Mouse (Mus musculus): ENCODE measurements around the gene Crybb1. TPM values are rescaled to one million over a fixed set of nuclear protein-coding genes. Genes with fewer than 3 reads are reported as not detected.

Crybb1 gene
- polyA plus RNA-seq, 1 experiment = not detected

DNA sequence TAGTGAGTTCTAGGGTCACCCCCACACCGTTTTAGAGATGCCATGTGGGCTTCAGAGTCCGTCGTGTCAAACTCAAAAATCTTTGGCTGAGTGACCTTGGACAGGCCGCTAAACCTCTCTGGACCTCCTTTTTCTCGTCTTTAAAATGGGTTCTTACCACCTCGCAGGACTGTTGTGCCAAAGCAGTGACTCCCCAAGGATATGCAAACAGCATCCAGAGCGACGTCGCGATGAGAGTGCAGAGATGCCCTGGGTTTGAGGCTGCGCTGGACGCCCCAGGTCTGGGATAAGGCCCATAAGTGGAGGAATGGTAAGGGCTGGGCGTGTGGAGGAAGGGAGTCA lies 27.7 kb upstream of the Crybb1 start:
- Histone ChIP-seq H3K27ac (ENCODE audit: control insufficient read depth, insufficient read depth, low read depth, low read length, poor library complexity) (no peak overlapping the region), H3K4me1 (ENCODE audit: control insufficient read depth, insufficient read depth, low read length) (no peaks in the 10 kb centered on the region), H3K4me3 (replicated peaks; ENCODE audit: control insufficient read depth, low read depth, low read length) (no peak overlapping the region)
- TF ChIP-seq POLR2A (IDR thresholded peaks at IDR 0.05; ENCODE audit: borderline replicate concordance, control insufficient read depth, low read depth, low read length) (no peak), CTCF (IDR thresholded peaks at IDR 0.05; ENCODE audit: control insufficient read depth, insufficient read depth, low read length) (no peak)
- 7% methylated on average over 13 of the region's 13 CpGs for WGBS

DNA sequence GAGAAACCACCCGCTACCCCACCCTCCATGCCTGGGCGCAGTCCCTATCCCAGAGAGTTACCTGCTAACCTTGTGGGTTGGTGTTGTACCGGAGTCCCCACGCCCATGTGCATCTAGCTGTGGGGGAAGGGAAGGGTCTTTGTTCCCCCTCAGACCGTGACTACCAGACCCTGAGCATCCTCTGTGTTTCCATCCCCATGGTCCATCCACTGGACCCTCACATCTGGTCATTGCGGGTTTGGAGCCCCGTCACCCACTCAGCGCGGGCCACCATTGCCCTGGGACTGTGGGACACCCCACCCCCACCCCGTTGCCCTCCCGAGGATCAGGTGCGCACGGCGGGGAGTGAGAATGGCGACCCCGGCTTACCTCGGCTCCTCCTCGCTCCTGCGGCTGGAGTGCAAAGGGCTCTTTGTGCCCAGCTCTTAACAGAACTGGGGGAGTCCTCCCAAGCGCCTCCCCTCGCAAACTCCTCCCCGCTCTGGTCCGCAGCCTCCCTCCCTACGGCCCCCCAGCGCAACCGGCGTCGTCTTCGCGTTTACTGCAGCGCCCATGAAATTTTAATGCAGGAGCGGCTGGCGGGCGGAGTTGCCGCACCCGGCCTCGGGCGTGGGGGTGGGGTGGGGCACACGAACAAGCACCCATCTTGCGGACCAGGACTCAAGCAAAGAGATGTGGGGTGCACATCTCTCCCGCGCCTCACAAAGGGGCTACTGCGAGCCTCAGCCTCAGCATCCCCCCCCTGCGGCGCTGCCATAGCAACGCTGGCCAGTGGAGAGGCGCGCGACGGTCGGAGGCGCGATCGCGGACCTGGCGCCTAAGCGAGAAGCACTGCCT lies 27.2 kb upstream of the Crybb1 start:
- WGBS = 4% methylated on average over 57 of the region's 57 CpGs
- TF ChIP-seq POLR2A (IDR thresholded peaks at IDR 0.05; ENCODE audit: borderline replicate concordance, control insufficient read depth, low read depth, low read length) (no peak), CTCF (IDR thresholded peaks at IDR 0.05; ENCODE audit: control insufficient read depth, insufficient read depth, low read length) (no peak)
- H3K27ac ChIP-seq (ENCODE audit: control insufficient read depth, insufficient read depth, low read depth, low read length, poor library complexity) = no peak overlapping the region
- no peak overlapping the region for H3K4me3 ChIP-seq (replicated peaks; ENCODE audit: control insufficient read depth, low read depth, low read length)
- H3K4me1 ChIP-seq (ENCODE audit: control insufficient read depth, insufficient read depth, low read length) = no peaks in the 10 kb centered on the region

DNA sequence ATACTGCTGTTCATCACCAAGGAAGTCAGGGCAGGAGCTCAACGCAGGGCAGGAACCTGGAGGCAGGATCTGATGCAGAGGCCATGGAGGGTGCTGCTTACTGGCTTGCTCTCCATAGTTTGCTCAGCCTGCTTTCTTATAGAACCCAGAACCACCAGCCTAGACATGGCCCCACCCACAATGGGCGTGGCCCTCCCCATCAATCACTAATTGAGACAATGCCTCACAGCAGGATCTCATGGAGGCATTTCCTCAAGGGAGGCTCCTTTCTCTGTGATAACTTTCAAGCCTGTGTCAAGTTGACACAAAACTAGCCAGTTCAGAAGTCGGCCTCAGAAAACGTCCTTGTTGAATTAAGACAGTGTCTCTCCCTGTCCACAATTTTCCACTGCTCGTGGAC lies 19.8 kb upstream of the Crybb1 start:
- Histone ChIP-seq H3K4me3 (replicated peaks; ENCODE audit: control insufficient read depth, low read depth, low read length) (no peak overlapping the region), H3K27ac (ENCODE audit: control insufficient read depth, insufficient read depth, low read depth, low read length, poor library complexity) (no peak overlapping the region), H3K4me1 (ENCODE audit: control insufficient read depth, insufficient read depth, low read length) (no peaks in the 10 kb centered on the region)
- 71% methylated on average over 5 of the region's 5 CpGs for WGBS
- no peak for TF ChIP-seq POLR2A (IDR thresholded peaks at IDR 0.05; ENCODE audit: borderline replicate concordance, control insufficient read depth, low read depth, low read length)
- TF ChIP-seq CTCF (IDR thresholded peaks at IDR 0.05; ENCODE audit: control insufficient read depth, insufficient read depth, low read length) = no peak

DNA sequence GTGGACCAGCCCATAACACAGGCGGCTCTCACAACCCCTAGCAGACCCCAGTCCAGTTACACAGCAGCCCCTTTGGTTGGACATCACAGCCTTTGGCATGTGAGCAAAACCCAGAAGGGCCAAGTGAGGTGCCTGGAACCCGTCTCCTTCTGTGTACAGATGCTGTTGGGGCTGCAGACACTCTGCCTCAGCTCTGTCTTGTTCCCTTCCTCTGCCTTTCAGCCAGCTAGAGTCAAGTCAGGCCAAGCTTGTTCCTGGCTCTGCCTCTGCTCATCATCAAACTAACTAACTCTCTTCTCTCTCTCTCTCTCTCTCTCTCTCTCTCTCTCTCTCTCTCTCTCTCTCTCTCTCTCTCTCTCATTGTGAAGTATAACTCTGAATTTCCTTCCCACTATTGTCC lies 19.0 kb upstream of the Crybb1 start:
- no peak overlapping the region for H3K27ac ChIP-seq (ENCODE audit: control insufficient read depth, insufficient read depth, low read depth, low read length, poor library complexity)
- no peaks in the 10 kb centered on the region for H3K4me1 ChIP-seq (ENCODE audit: control insufficient read depth, insufficient read depth, low read length)
- TF ChIP-seq POLR2A (IDR thresholded peaks at IDR 0.05; ENCODE audit: borderline replicate concordance, control insufficient read depth, low read depth, low read length) (no peak), CTCF (IDR thresholded peaks at IDR 0.05; ENCODE audit: control insufficient read depth, insufficient read depth, low read length) (no peak)
- WGBS = 70% methylated on average over 2 of the region's 2 CpGs
- no peak overlapping the region for H3K4me3 ChIP-seq (replicated peaks; ENCODE audit: control insufficient read depth, low read depth, low read length)

DNA sequence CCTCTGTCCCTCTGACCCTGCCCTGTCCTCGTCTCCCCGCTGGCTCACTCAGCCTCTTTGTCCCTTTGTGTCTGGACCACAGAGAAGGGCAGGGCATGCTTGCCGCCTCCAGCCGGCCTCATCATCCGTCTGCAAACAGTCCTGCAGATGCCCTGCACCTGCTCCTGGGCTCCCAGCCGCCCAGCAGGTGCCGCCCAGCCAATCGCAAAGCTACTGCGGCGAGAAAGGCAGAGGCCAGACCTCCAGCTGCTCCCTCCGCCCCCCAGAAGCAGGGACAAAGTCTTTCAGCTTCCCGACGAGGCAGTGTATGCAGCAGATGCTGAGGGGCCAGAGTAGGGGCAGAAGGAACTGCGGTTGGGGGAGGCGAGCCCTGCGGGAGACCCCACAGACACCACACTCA lies 18.2 kb upstream of the Crybb1 start:
- no peaks in the 10 kb centered on the region for H3K4me1 ChIP-seq (ENCODE audit: control insufficient read depth, insufficient read depth, low read length)
- H3K4me3 ChIP-seq (replicated peaks; ENCODE audit: control insufficient read depth, low read depth, low read length) = no peak overlapping the region
- H3K27ac ChIP-seq (ENCODE audit: control insufficient read depth, insufficient read depth, low read depth, low read length, poor library complexity) = no peak overlapping the region
- TF ChIP-seq POLR2A (IDR thresholded peaks at IDR 0.05; ENCODE audit: borderline replicate concordance, control insufficient read depth, low read depth, low read length) (peak; percentile 8; the same call in 1 of the 2 replicates), CTCF (IDR thresholded peaks at IDR 0.05; ENCODE audit: control insufficient read depth, insufficient read depth, low read length) (no peak)
- 42% methylated on average over 16 of the region's 16 CpGs for WGBS

DNA sequence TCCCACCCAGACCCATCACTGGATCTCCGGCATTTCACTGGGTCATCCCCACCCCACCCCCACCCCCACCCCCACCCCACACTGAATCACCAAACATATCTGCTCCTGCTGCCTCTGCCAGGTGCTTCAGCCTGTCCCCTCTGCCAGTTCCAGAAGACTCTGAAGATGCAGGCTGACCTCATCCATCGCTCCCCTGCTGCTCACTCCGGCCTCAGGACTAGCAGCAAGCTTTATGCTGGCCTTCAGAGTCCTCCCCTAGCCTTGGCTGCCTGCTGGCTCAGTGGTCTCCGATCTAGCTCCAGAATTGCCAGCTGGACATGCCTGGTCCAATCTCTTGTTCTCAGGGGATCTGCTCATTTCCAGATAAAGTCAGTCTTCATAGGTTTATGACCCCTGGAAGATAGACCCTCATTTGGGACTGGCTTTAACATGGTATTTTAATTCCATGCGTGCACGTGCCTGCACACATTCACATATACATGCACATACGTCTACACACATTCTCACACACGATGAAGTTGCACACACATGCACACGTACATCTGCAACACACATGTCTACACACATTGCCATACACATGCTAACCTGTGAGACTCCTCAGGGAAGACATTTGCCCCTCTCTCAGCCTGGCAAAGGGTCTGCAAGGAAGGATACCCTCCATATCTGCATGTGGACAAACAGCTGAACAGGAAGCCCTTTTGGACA lies 17.6 kb upstream of the Crybb1 start:
- no peak for TF ChIP-seq POLR2A (IDR thresholded peaks at IDR 0.05; ENCODE audit: borderline replicate concordance, control insufficient read depth, low read depth, low read length)
- no peak for TF ChIP-seq CTCF (IDR thresholded peaks at IDR 0.05; ENCODE audit: control insufficient read depth, insufficient read depth, low read length)
- 81% methylated on average over 9 of the region's 9 CpGs for WGBS
- Histone ChIP-seq H3K4me3 (replicated peaks; ENCODE audit: control insufficient read depth, low read depth, low read length) (no peak overlapping the region), H3K27ac (ENCODE audit: control insufficient read depth, insufficient read depth, low read depth, low read length, poor library complexity) (no peak overlapping the region), H3K4me1 (ENCODE audit: control insufficient read depth, insufficient read depth, low read length) (0 out of 2 replicates have a peak, but pooled peaks cover under 1% of the 10 kb centered on the region)

DNA sequence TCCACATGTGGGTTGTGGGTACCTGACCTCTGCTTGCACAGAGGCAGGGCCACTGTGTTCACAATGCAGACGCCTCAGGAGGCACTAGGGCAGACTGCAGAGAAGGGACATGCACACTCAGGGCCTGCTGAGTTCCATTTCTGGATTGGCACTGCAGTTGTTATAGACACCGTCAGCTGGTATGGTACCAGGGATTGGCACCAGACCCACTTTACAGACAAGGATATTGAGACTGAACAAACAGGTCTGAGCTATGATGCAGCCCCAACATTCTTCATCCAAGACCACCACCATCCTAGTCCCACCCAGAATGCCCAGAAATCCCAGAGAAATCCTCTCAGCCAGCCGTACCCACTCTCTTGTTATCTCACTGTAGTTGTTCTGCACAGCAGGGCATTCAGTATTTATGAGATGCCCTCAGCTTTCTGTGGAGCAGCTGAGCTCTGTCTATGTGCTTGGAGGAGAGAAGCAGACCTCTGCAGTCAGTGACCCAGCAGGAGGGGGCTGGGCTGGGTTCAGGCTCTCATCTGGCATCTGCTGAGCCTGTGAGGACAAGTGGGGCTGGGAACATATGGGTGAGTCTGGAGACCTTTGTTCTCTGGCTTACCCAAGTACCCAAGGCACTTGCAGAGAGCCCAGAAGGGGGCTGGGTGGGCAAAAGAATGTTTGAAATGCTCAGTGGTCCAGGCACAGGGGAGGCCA lies 16.7 kb upstream of the Crybb1 start:
- TF ChIP-seq CTCF (IDR thresholded peaks at IDR 0.05; ENCODE audit: control insufficient read depth, insufficient read depth, low read length) = no peak
- TF ChIP-seq POLR2A (IDR thresholded peaks at IDR 0.05; ENCODE audit: borderline replicate concordance, control insufficient read depth, low read depth, low read length) = no peak
- Histone ChIP-seq H3K27ac (ENCODE audit: control insufficient read depth, insufficient read depth, low read depth, low read length, poor library complexity) (no peak overlapping the region), H3K4me1 (ENCODE audit: control insufficient read depth, insufficient read depth, low read length) (0 out of 2 replicates have a peak, but pooled peaks cover 1% of the 10 kb centered on the region), H3K4me3 (replicated peaks; ENCODE audit: control insufficient read depth, low read depth, low read length) (no peak overlapping the region)
- WGBS = 78% methylated on average over 3 of the region's 3 CpGs

DNA sequence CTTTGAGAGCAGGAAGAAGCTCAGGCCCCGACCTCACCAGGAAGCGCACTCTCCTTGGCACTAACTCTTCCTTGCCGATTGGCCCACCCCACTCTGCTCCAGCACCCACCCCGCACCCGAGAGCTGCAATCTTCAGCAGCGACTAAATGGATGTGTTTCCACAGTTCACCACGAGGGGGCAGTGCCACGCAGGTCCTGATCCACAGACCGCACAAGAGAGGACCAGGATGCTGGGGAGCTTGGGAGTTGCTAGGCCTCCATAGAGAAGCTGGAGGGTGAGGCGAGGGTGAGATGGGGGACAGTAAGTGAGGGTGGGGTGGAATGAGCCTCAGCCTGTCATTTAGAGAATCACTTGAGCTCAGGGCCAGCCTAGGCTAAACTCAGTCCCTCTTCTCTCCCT lies 14.9 kb upstream of the Crybb1 start:
- Histone ChIP-seq H3K27ac (ENCODE audit: control insufficient read depth, insufficient read depth, low read depth, low read length, poor library complexity) (no peak overlapping the region), H3K4me3 (replicated peaks; ENCODE audit: control insufficient read depth, low read depth, low read length) (no peak overlapping the region), H3K4me1 (ENCODE audit: control insufficient read depth, insufficient read depth, low read length) (0 out of 2 replicates have a peak, but pooled peaks cover 3% of the 10 kb centered on the region)
- WGBS = 2% methylated on average over 10 of the region's 10 CpGs
- peak; percentile 98 for TF ChIP-seq CTCF (IDR thresholded peaks at IDR 0.05; ENCODE audit: control insufficient read depth, insufficient read depth, low read length)
- TF ChIP-seq POLR2A (IDR thresholded peaks at IDR 0.05; ENCODE audit: borderline replicate concordance, control insufficient read depth, low read depth, low read length) = no peak
